31 mouse cellular contexts compared by ENCODE assay signal in genomic region chr13:49798901-49799300, GRCm38 (mm10). TPM values are rescaled to one million over a fixed set of nuclear protein-coding genes. Genes with fewer than 3 reads are reported as not detected.
"Had no signal": no experiment of that assay in that cellular context is flagged by ENCODE, and none has a peak within 500 bp of the region (broad histone marks: within the 10 kb centered on the region; RNA-seq: fewer than 3 reads in every experiment).

Gene Gm30302, minus strand, starts transcription at chr13:49799001.

- H3K9me3 ChIP-seq: heart, embryonic 15.5 days; hindbrain, embryonic 12.5 days; limb, embryonic 10.5 days had no signal

- ATAC-seq: hindbrain, embryonic 16.5 days; inflammation-experienced regulatory T-cells, adult 6 months; intestine, postnatal 0 days had no signal

- DNase-seq: gastrocnemius, adult 2 months; gastrocnemius, postnatal 10 days; gastrocnemius, postnatal 25 days; heart, adult 2 months; heart, postnatal 14 days; heart, postnatal 36 days; kidney, adult 18-20 months; kidney, adult 8-10 months; kidney, postnatal 10 days; kidney, postnatal 25 days; kidney, postnatal 4 days; liver; liver, embryonic 13.5 days had no signal

- H3K27me3 ChIP-seq: heart, embryonic 13.5 days; heart, embryonic 15.5 days; hindbrain, embryonic 12.5 days; limb, embryonic 12.5 days; liver, embryonic 13.5 days had no signal

- H3K4me2 ChIP-seq: heart, embryonic 11.5 days; heart, embryonic 13.5 days; heart, embryonic 15.5 days; hindbrain, embryonic 12.5 days; hindbrain, embryonic 14.5 days; limb, embryonic 12.5 days; liver, embryonic 11.5 days; liver, embryonic 13.5 days had no signal

- H3K27ac ChIP-seq: gastrocnemius, adult 2 months; heart, adult 2 months; heart, embryonic 13.5 days; heart, embryonic 15.5 days; hindbrain, embryonic 10.5 days; hindbrain, embryonic 12.5 days; hindbrain, embryonic 14.5 days; layer of hippocampus, adult 2 months; left cerebral cortex, adult 2 months; limb, embryonic 10.5 days; limb, embryonic 12.5 days; liver, embryonic 13.5 days had no signal

- H3K4me1 ChIP-seq: heart, embryonic 13.5 days; heart, embryonic 15.5 days; hindbrain, embryonic 10.5 days; hindbrain, embryonic 12.5 days; limb, embryonic 10.5 days; limb, embryonic 12.5 days; liver, embryonic 13.5 days had no signal

- H3K9ac ChIP-seq: heart, embryonic 13.5 days; heart, embryonic 15.5 days; hindbrain, embryonic 12.5 days; hindbrain, embryonic 14.5 days; limb, embryonic 12.5 days; liver, embryonic 13.5 days had no signal

- H3K36me3 ChIP-seq: heart, embryonic 13.5 days; heart, embryonic 15.5 days; hindbrain, embryonic 10.5 days; hindbrain, embryonic 12.5 days; limb, embryonic 10.5 days; limb, embryonic 12.5 days; liver, embryonic 13.5 days had no signal

- H3K4me3 ChIP-seq: gastrocnemius, adult 2 months; heart, adult 2 months; heart, embryonic 13.5 days; heart, embryonic 15.5 days; hindbrain, embryonic 10.5 days; hindbrain, embryonic 12.5 days; layer of hippocampus, adult 2 months; left cerebral cortex, adult 2 months; limb, embryonic 10.5 days; limb, embryonic 12.5 days; liver, embryonic 13.5 days had no signal

RNA-seq across cellular contexts. Expression of gene Gm30302, which starts in this region (rescaled TPM):
- polyA plus RNA-seq: frontal cortex, adult 2 months; heart, embryonic 13.5 days; heart, embryonic 15.5 days; hindbrain, embryonic 10.5 days; hindbrain, embryonic 12.5 days; hindbrain, embryonic 16.5 days; inflammation-experienced regulatory T-cells, adult 6 months; intestine, postnatal 0 days; kidney, embryonic 14.5 days; kidney, embryonic 16.5 days; limb, embryonic 10.5 days; limb, embryonic 12.5 days; limb, embryonic 14.5 days; liver, embryonic 13.5 days had no signal
